Mouse (Mus musculus): ENCODE measurements around the gene Fgf12. TPM values are rescaled to one million over a fixed set of nuclear protein-coding genes. Genes with fewer than 3 reads are reported as not detected.

Fgf12 gene
- polyA plus RNA-seq, 1 experiment from 2014 or later: 3.9 TPM

- no peaks in the 10 kb centered on the region for H3K4me1 ChIP-seq (replicated peaks)
- no peak overlapping the region for H3K27ac ChIP-seq
- 67% methylated on average over 1 of the region's 1 CpGs for WGBS
- H3K4me3 ChIP-seq: no peak overlapping the region
- no peaks in the 10 kb centered on the region for H3K36me3 ChIP-seq
- H3K9me3 ChIP-seq: no peaks in the 10 kb centered on the region
- H3K27me3 ChIP-seq (ENCODE audit: insufficient read depth, poor library complexity, severe bottlenecking): no peaks in the 10 kb centered on the region
- no peak for DNase-seq (ENCODE audit: low spot score)
Observed at GRCm38 (mm10) chr16:28336700-28337099, 416.2 kb downstream of the Fgf12 start.

DNA sequence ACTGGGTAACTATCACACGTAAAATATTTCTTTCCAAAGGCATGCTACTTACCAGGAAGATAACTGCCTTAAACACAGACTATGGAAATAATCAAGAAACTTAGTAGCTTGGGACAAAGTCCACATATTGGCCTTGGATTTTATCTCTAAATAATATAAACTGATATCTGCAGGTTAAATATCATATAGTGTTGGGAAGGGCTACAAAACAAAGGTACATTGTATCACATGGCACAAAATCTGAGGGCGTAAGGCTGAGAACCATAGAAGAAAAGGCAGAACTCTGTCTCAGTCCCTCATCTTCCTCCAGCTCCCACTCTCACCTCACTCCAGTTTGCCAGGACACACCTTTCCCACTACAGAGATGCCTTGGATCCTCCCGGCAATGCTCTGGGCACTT, 417.8 kb downstream of the Fgf12 start:
- Histone ChIP-seq H3K27ac (no peak overlapping the region), H3K36me3 (no peaks in the 10 kb centered on the region), H3K4me3 (no peak overlapping the region), H3K4me1 (replicated peaks) (no peaks in the 10 kb centered on the region), H3K9me3 (no peaks in the 10 kb centered on the region), H3K27me3 (ENCODE audit: insufficient read depth, poor library complexity, severe bottlenecking) (no peaks in the 10 kb centered on the region)
- no peak for DNase-seq (ENCODE audit: low spot score)
- 89% methylated on average over 3 of the region's 3 CpGs for WGBS

- Histone ChIP-seq H3K36me3 (no peaks in the 10 kb centered on the region), H3K9me3 (no peaks in the 10 kb centered on the region), H3K27me3 (ENCODE audit: insufficient read depth, poor library complexity, severe bottlenecking) (no peaks in the 10 kb centered on the region), H3K27ac (no peak overlapping the region), H3K4me1 (replicated peaks) (no peaks in the 10 kb centered on the region), H3K4me3 (no peak overlapping the region)
- 42% methylated on average over 3 of the region's 3 CpGs for WGBS
- DNase-seq (ENCODE audit: low spot score): no peak
Observed at GRCm38 (mm10) chr16:28323576-28323975, 429.3 kb downstream of the Fgf12 start.

DNA sequence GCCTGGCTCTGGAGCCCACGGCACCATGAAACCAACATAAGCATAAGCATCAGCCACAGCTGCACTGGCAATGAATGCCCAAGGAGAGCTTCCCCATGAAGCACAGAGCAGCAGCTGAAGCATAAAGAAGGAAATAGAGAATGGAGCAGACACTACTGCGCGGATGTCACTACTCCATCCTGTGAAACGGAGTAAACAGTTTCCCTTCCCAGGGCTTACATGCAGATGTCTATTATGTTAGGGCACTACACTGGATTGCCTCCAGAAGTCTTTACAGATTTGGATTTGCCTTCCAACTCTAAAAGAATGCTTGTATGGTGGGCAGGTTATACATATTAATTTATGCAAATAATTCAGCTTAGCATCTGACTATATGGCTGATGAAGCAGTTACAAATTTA, 441.2 kb downstream of the Fgf12 start:
- Histone ChIP-seq H3K27ac (no peak overlapping the region), H3K4me3 (no peak overlapping the region), H3K36me3 (no peaks in the 10 kb centered on the region), H3K9me3 (no peaks in the 10 kb centered on the region), H3K27me3 (ENCODE audit: insufficient read depth, poor library complexity, severe bottlenecking) (no peaks in the 10 kb centered on the region), H3K4me1 (replicated peaks) (no peaks in the 10 kb centered on the region)
- WGBS: 88% methylated on average over 4 of the region's 4 CpGs
- no peak for DNase-seq (ENCODE audit: low spot score)

DNA sequence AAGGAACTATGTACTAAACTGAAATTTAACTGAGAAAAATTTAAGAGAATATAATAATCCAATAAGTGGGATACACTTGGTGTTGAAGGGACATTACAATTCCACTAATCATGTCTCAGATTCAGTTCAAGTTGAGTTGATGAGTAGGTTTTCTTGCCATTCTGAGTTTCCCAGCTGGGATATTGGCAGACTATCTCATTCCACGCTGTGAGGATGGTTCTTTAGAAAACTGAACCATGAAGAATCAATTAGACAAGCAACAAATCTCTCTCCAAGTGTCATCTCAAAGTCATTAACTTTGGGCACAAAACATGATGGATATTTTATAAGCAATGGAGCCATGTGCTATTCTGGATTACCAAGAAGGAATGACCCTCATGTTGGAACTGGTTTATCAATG, 449.0 kb downstream of the Fgf12 start:
- Histone ChIP-seq H3K27me3 (ENCODE audit: insufficient read depth, poor library complexity, severe bottlenecking) (no peaks in the 10 kb centered on the region), H3K36me3 (no peaks in the 10 kb centered on the region), H3K4me1 (replicated peaks) (no peaks in the 10 kb centered on the region), H3K27ac (no peak overlapping the region), H3K4me3 (no peak overlapping the region), H3K9me3 (no peaks in the 10 kb centered on the region)
- no peak for DNase-seq (ENCODE audit: low spot score)
- 59% methylated on average over 1 of the region's 1 CpGs for WGBS

- H3K27ac ChIP-seq: no peak overlapping the region
- no peaks in the 10 kb centered on the region for H3K36me3 ChIP-seq
- no peak overlapping the region for H3K4me3 ChIP-seq
- WGBS: 77% methylated on average over 4 of the region's 4 CpGs
- H3K4me1 ChIP-seq (replicated peaks): no peaks in the 10 kb centered on the region
- no peaks in the 10 kb centered on the region for H3K9me3 ChIP-seq
- no peak for DNase-seq (ENCODE audit: low spot score)
- no peaks in the 10 kb centered on the region for H3K27me3 ChIP-seq (ENCODE audit: insufficient read depth, poor library complexity, severe bottlenecking)
Observed at GRCm38 (mm10) chr16:28289689-28290330, 463.1 kb downstream of the Fgf12 start.

DNA sequence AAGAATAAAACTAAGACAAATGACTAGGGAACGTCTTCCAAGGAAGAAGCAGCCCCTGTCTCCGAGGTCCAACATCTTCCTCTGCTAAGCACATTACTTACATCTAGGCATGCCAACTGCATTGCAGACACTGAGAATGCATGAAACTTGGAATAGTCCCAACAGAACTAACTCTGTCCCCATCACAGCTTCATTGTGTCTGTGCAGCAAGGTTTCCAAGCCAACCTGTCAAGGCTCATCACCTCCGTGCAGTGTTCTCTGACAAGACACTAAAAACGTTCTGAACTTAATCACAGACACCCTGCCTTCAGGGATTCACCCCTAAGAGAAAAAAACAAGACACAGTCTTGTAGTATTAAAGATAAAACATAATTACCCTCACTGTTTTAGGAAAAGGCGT, 495.0 kb downstream of the Fgf12 start:
- Histone ChIP-seq H3K27ac (no peak overlapping the region), H3K9me3 (no peaks in the 10 kb centered on the region), H3K27me3 (ENCODE audit: insufficient read depth, poor library complexity, severe bottlenecking) (no peaks in the 10 kb centered on the region), H3K4me3 (no peak overlapping the region), H3K36me3 (no peaks in the 10 kb centered on the region), H3K4me1 (replicated peaks) (no peaks in the 10 kb centered on the region)
- no peak for DNase-seq (ENCODE audit: low spot score)
- WGBS: 79% methylated on average over 5 of the region's 5 CpGs

DNA sequence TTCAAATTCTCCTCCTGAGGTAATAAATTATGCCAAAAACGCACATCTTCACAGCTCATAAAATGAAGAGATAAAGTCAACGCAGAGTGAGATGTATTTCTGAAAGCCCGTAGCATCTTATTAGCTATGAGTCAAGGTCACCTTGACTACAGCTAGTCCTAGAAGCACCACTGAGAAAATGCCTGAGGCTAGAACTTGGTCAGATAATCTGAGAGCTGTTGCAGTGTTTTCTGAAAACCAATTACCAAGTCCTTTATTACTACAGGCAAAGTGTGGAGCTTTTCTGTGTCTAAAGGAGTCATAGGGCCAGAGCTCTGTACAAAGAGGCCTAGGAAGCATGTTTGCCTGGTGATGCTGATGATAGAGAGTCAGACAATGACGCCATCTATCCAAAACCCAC, 498.6 kb downstream of the Fgf12 start:
- no peaks in the 10 kb centered on the region for H3K9me3 ChIP-seq
- no peaks in the 10 kb centered on the region for H3K4me1 ChIP-seq (replicated peaks)
- no peaks in the 10 kb centered on the region for H3K36me3 ChIP-seq
- H3K4me3 ChIP-seq: no peak overlapping the region
- no peak for DNase-seq (ENCODE audit: low spot score)
- no peak overlapping the region for H3K27ac ChIP-seq
- WGBS: 90% methylated on average over 4 of the region's 4 CpGs
- H3K27me3 ChIP-seq (ENCODE audit: insufficient read depth, poor library complexity, severe bottlenecking): no peaks in the 10 kb centered on the region

GRCm38 (mm10) chr16:28251930-28252329, 500.9 kb downstream of the Fgf12 start:
- Histone ChIP-seq H3K27me3 (ENCODE audit: insufficient read depth, poor library complexity, severe bottlenecking) (no peaks in the 10 kb centered on the region), H3K9me3 (no peaks in the 10 kb centered on the region), H3K4me3 (no peak overlapping the region), H3K27ac (no peak overlapping the region), H3K36me3 (no peaks in the 10 kb centered on the region), H3K4me1 (replicated peaks) (no peaks in the 10 kb centered on the region)
- 72% methylated on average over 3 of the region's 3 CpGs for WGBS
- no peak for DNase-seq (ENCODE audit: low spot score)

DNA sequence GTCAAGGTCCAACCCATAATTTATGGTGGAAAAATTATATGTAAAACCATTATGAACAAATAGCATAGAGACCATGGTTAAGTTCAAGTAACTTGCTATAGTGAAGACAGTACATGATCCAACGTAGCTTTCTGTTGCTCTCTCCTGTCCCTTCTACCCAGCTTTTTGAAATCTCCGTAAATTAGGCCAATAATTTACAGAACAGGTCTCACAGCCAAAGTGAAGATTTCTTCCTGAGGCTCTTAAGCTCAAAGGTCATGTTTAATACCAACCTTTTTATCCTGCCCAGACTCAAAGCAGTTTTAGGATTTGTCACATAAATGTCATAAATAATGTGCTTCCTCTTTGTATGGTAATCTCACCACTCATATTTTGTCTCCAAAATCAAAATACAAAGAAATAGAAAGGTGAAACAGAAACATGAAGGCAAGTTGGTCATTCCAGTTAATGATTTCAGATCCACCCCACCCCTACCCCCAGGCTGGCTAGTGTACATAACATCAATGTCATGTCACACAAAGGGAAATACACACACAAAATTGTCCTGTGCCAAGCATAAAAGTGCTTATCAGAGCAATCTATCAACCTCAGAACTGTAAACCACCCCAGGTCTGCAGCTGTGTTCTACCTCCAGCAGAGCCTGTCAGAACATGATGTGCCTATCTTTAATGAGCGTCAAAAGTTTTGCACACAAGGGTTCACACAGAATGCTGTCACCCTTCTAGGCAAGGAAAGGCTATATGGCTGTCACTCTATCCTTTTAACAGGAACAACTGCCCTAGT, 509.8 kb downstream of the Fgf12 start:
- no peak overlapping the region for H3K4me3 ChIP-seq
- no peaks in the 10 kb centered on the region for H3K9me3 ChIP-seq
- no peaks in the 10 kb centered on the region for H3K27me3 ChIP-seq (ENCODE audit: insufficient read depth, poor library complexity, severe bottlenecking)
- no peak overlapping the region for H3K27ac ChIP-seq
- DNase-seq (ENCODE audit: low spot score): no peak
- 87% methylated on average over 3 of the region's 3 CpGs for WGBS
- H3K4me1 ChIP-seq (replicated peaks): 0 out of 2 replicates have a peak, but pooled peaks cover 2% of the 10 kb centered on the region
- H3K36me3 ChIP-seq: no peaks in the 10 kb centered on the region

DNA sequence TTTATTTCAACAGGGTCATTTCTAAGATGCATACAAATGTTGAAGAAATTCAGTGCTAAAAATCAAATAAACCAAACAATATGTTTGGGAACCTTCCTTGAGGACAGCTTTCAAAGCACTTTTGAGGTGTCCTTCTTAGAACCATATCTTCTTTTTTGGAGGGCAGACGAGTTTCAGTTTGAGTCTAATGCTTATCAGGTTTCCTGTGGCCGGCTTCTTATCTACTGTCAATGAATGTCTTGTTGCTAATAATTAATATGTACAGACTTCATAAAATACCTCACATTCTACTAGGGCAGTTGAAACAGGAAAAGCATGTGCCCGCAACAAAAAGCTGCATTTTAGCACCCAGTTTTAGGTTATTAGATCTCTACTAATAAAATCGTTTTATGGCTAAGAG, 513.5 kb downstream of the Fgf12 start:
- no peaks in the 10 kb centered on the region for H3K9me3 ChIP-seq
- H3K4me3 ChIP-seq: no peak overlapping the region
- DNase-seq (ENCODE audit: low spot score): no peak
- 89% methylated on average over 4 of the region's 4 CpGs for WGBS
- H3K27ac ChIP-seq: no peak overlapping the region
- 0 out of 2 replicates have a peak, but pooled peaks cover 3% of the 10 kb centered on the region for H3K4me1 ChIP-seq (replicated peaks)
- H3K27me3 ChIP-seq (ENCODE audit: insufficient read depth, poor library complexity, severe bottlenecking): no peaks in the 10 kb centered on the region
- no peaks in the 10 kb centered on the region for H3K36me3 ChIP-seq

GRCm38 (mm10) chr16:28238019-28238868, 514.6 kb downstream of the Fgf12 start:
- DNase-seq (ENCODE audit: low spot score): no peak
- WGBS: 79% methylated on average over 13 of the region's 13 CpGs
- no peak overlapping the region for H3K27ac ChIP-seq
- no peak overlapping the region for H3K4me3 ChIP-seq
- H3K9me3 ChIP-seq: no peaks in the 10 kb centered on the region
- no peaks in the 10 kb centered on the region for H3K27me3 ChIP-seq (ENCODE audit: insufficient read depth, poor library complexity, severe bottlenecking)
- H3K4me1 ChIP-seq (replicated peaks): 0 out of 2 replicates have a peak, but pooled peaks cover 3% of the 10 kb centered on the region
- no peaks in the 10 kb centered on the region for H3K36me3 ChIP-seq

DNA sequence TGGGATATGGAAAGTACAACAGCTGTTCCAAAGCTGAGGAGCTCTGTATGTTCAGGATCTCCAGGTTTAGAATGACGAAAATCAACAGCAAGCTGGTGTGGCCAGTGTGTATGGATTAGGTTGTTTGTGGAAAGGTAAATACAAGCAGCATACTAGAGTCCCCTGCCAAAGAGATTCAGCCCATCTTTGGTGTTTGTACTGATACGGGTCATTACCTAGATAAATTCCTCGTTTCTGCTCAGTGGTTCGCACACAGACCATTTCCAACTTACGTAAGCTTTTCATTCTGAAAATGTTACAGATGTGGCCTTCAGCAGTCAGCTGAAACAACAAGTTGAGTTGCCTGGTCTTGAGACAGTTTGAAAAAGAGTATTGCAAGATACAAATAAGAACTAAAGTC, 536.9 kb downstream of the Fgf12 start:
- Histone ChIP-seq H3K27me3 (ENCODE audit: insufficient read depth, poor library complexity, severe bottlenecking) (no peaks in the 10 kb centered on the region), H3K4me1 (replicated peaks) (no peaks in the 10 kb centered on the region), H3K4me3 (no peak overlapping the region), H3K9me3 (no peaks in the 10 kb centered on the region), H3K27ac (no peak overlapping the region), H3K36me3 (no peaks in the 10 kb centered on the region)
- DNase-seq (ENCODE audit: low spot score): no peak
- WGBS: 90% methylated on average over 5 of the region's 5 CpGs

All from hindbrain, embryonic 10.5 days (tissue).